Mouse (Mus musculus) limb, embryonic 12.5 days (tissue): ENCODE measurements around the gene Muc5ac. TPM values are rescaled to one million over a fixed set of nuclear protein-coding genes. Genes with fewer than 3 reads are reported as not detected.
"Not testable (repeated sequence)": the region's sequence is repeated elsewhere in the genome, so short reads cannot be mapped to it uniquely, and the experiment has no call there.

Experiments used
- ATAC-seq: fragments of 200-750 bp; cut with Nextera tagmentation; 2 replicates; pipeline ENCODE4 v1.8.0; 2017; ENCODE audit warnings: low read depth, moderate TSS enrichment; ENCODE audit not compliant: insufficient number of reproducible peaks, insufficient read depth, low FRiP score, low TSS enrichment
- H3K27ac ChIP-seq: fragments of 300-500 bp; sonication (generic); 2 replicates; pipeline ENCODE4 v1.5.1; 2016; ENCODE audit warnings: mild to moderate bottlenecking, moderate library complexity
- H3K27me3 ChIP-seq: fragments of 300-500 bp; sonication (generic); 2 replicates; pipeline ENCODE4 v1.6.1; 2016; ENCODE audit warnings: mild to moderate bottlenecking, moderate library complexity
- H3K36me3 ChIP-seq: fragments of 300-500 bp; sonication (generic); 2 replicates; pipeline ENCODE4 v1.6.1; 2016; ENCODE audit warnings: mild to moderate bottlenecking, moderate library complexity
- H3K4me1 ChIP-seq: fragments of 300-500 bp; sonication (generic); replicated peaks from 2 replicates; pipeline ENCODE4 v1.6.1; 2016
- H3K4me2 ChIP-seq: fragments of 300-500 bp; sonication (generic); 2 replicates; pipeline ENCODE4 v1.6.1; 2016; ENCODE audit warnings: mild to moderate bottlenecking, moderate library complexity
- H3K4me3 ChIP-seq: fragments of 300-500 bp; sonication (generic); replicated peaks from 2 replicates; pipeline ENCODE4 v1.5.1; 2016; ENCODE audit warnings: mild to moderate bottlenecking
- H3K9ac ChIP-seq: fragments of 300-500 bp; sonication (generic); replicated peaks from 2 replicates; pipeline ENCODE4 v1.6.1; 2016; ENCODE audit warnings: mild to moderate bottlenecking, moderate library complexity
- H3K9me3 ChIP-seq: fragments of 300-500 bp; sonication (generic); 2 replicates; pipeline ENCODE4 v1.6.1; 2016; ENCODE audit warnings: mild to moderate bottlenecking, moderate library complexity
- WGBS: fragments of 180-500 bp; shearing (Covaris S2); methylation state at CpG from one replicate; pipeline ENCODE4 v1.1.7; 2016; 5-methylcytosine and 5-hydroxymethylcytosine counted together
- polyA plus RNA-seq: library from polyadenylated mRNA; unstranded; fragments of >200 nt; fragmentation: Nextera tagmentation; extraction: Ambion mirVana; gene quantifications from 2 replicates; pipeline ENCODE4 v1.2.1, GENCODE M21; 2016

Gene Muc5ac
- polyA plus RNA-seq, 1 experiment from 2014 or later = not detected

GRCm38 (mm10) chr7:141803206-141803605 is 14.4 kb downstream of the Muc5ac start:
- Histone ChIP-seq H3K27me3 (no peaks in the 10 kb centered on the region; the same call in 1 of the 2 replicates), H3K27ac (no peak overlapping the region), H3K9me3 (0 out of 2 replicates have a peak, but pooled peaks cover 4% of the 10 kb centered on the region), H3K4me2 (no peak overlapping the region), H3K4me3 (no peak overlapping the region), H3K4me1 (no peaks in the 10 kb centered on the region), H3K36me3 (no peaks in the 10 kb centered on the region), H3K9ac (no peak overlapping the region)
- 93% methylated on average over 7 of the region's 7 CpGs for WGBS
- no peak for ATAC-seq

GRCm38 (mm10) chr7:141805384-141805783 is 16.6 kb downstream of the Muc5ac start:
- H3K4me3 ChIP-seq = no peak overlapping the region
- no peaks in the 10 kb centered on the region for H3K36me3 ChIP-seq
- H3K27me3 ChIP-seq = no peaks in the 10 kb centered on the region; the same call in 1 of the 2 replicates
- H3K4me2 ChIP-seq = no peak overlapping the region
- H3K9ac ChIP-seq = no peak overlapping the region
- no peak for ATAC-seq
- no peaks in the 10 kb centered on the region for H3K9me3 ChIP-seq
- 83% methylated on average over 7 of the region's 7 CpGs for WGBS
- no peaks in the 10 kb centered on the region for H3K4me1 ChIP-seq
- H3K27ac ChIP-seq = no peak overlapping the region

- not testable (repeated sequence) for H3K4me3 ChIP-seq, H3K4me2 ChIP-seq, H3K27me3 ChIP-seq, H3K9ac ChIP-seq, ATAC-seq, H3K36me3 ChIP-seq, H3K4me1 ChIP-seq, H3K9me3 ChIP-seq, H3K27ac ChIP-seq
- no CpG with 5 or more reads among the region's 4 CpGs for WGBS
Measured at GRCm38 (mm10) chr7:141807823-141808222, 19.1 kb downstream of the Muc5ac start.

- H3K36me3 ChIP-seq, H3K4me3 ChIP-seq, ATAC-seq, H3K4me1 ChIP-seq, H3K27ac ChIP-seq, H3K4me2 ChIP-seq, H3K27me3 ChIP-seq, H3K9me3 ChIP-seq, H3K9ac ChIP-seq: not testable (repeated sequence)
- WGBS = no CpG with 5 or more reads among the region's 4 CpGs
Measured at GRCm38 (mm10) chr7:141809933-141810332, 21.2 kb downstream of the Muc5ac start.

GRCm38 (mm10) chr7:141813321-141813720 is 24.5 kb downstream of the Muc5ac start:
- ATAC-seq = no peak
- Histone ChIP-seq H3K4me1 (no peaks in the 10 kb centered on the region), H3K27ac (no peak overlapping the region), H3K36me3 (no peaks in the 10 kb centered on the region), H3K4me2 (no peak overlapping the region), H3K4me3 (no peak overlapping the region), H3K27me3 (no peaks in the 10 kb centered on the region; the same call in 1 of the 2 replicates), H3K9me3 (no peaks in the 10 kb centered on the region), H3K9ac (no peak overlapping the region)
- 73% methylated on average over 4 of the region's 4 CpGs for WGBS

GRCm38 (mm10) chr7:141815361-141815760 is 26.6 kb downstream of the Muc5ac start:
- Histone ChIP-seq H3K4me3 (no peak overlapping the region), H3K27ac (no peak overlapping the region), H3K9ac (no peak overlapping the region), H3K27me3 (no peaks in the 10 kb centered on the region; the same call in 1 of the 2 replicates), H3K36me3 (no peaks in the 10 kb centered on the region), H3K4me1 (no peaks in the 10 kb centered on the region), H3K9me3 (no peaks in the 10 kb centered on the region), H3K4me2 (no peak overlapping the region)
- 87% methylated on average over 4 of the region's 4 CpGs for WGBS
- ATAC-seq = no peak

GRCm38 (mm10) chr7:141817355-141818075 is 28.7 kb downstream of the Muc5ac start:
- 78% methylated on average over 11 of the region's 11 CpGs for WGBS
- Histone ChIP-seq H3K9ac (no peak overlapping the region), H3K4me3 (no peak overlapping the region), H3K36me3 (no peaks in the 10 kb centered on the region), H3K27me3 (no peaks in the 10 kb centered on the region; the same call in 1 of the 2 replicates), H3K9me3 (no peaks in the 10 kb centered on the region), H3K4me2 (no peak overlapping the region), H3K27ac (no peak overlapping the region), H3K4me1 (peaks cover 3% of the 10 kb centered on the region; the same call in 1 of the 2 replicates)
- no peak for ATAC-seq

- Histone ChIP-seq H3K27ac (no peak overlapping the region), H3K9me3 (no peaks in the 10 kb centered on the region), H3K4me2 (no peak overlapping the region), H3K4me3 (no peak overlapping the region), H3K4me1 (peaks cover 5% of the 10 kb centered on the region; the same call in 1 of the 2 replicates), H3K36me3 (no peaks in the 10 kb centered on the region), H3K9ac (no peak overlapping the region), H3K27me3 (no peaks in the 10 kb centered on the region; the same call in 1 of the 2 replicates)
- no peak for ATAC-seq
- 73% methylated on average over 3 of the region's 3 CpGs for WGBS
Measured at GRCm38 (mm10) chr7:141818267-141818666, 29.5 kb downstream of the Muc5ac start.

GRCm38 (mm10) chr7:141822582-141823261 is 34.0 kb downstream of the Muc5ac start:
- 68% methylated on average over 4 of the region's 4 CpGs for WGBS
- no peak overlapping the region for H3K27ac ChIP-seq
- H3K9ac ChIP-seq = no peak overlapping the region
- no peak overlapping the region for H3K4me3 ChIP-seq
- no peaks in the 10 kb centered on the region for H3K9me3 ChIP-seq
- H3K27me3 ChIP-seq = no peaks in the 10 kb centered on the region
- H3K4me1 ChIP-seq = peaks cover 5% of the 10 kb centered on the region; the same call in 1 of the 2 replicates
- no peak overlapping the region for H3K4me2 ChIP-seq
- ATAC-seq = no peak
- H3K36me3 ChIP-seq = no peaks in the 10 kb centered on the region

GRCm38 (mm10) chr7:141823699-141824098 is 34.9 kb downstream of the Muc5ac start:
- H3K4me1 ChIP-seq = peaks cover 5% of the 10 kb centered on the region; the same call in 1 of the 2 replicates
- no peak for ATAC-seq
- no peak overlapping the region for H3K4me2 ChIP-seq
- no peak overlapping the region for H3K27ac ChIP-seq
- no peaks in the 10 kb centered on the region for H3K36me3 ChIP-seq
- H3K9ac ChIP-seq = no peak overlapping the region
- whole genome bisulfite sequencing = 86% methylated on average over 6 of the region's 6 CpGs
- H3K27me3 ChIP-seq = no peaks in the 10 kb centered on the region
- H3K4me3 ChIP-seq = no peak overlapping the region
- no peaks in the 10 kb centered on the region for H3K9me3 ChIP-seq

- Histone ChIP-seq H3K4me3 (no peak overlapping the region), H3K4me2 (no peak overlapping the region), H3K4me1 (peaks cover 5% of the 10 kb centered on the region; the same call in 1 of the 2 replicates), H3K27ac (no peak overlapping the region), H3K36me3 (no peaks in the 10 kb centered on the region), H3K9ac (no peak overlapping the region), H3K27me3 (no peaks in the 10 kb centered on the region), H3K9me3 (no peaks in the 10 kb centered on the region)
- 89% methylated on average over 9 of the region's 9 CpGs for WGBS
- ATAC-seq = no peak
Measured at GRCm38 (mm10) chr7:141824398-141824797, 35.6 kb downstream of the Muc5ac start.
